Mouse (Mus musculus) cerebellum, adult 8-10 months (tissue): ENCODE measurements around the gene Tmem62.
"Not testable (repeated sequence)": the region's sequence is repeated elsewhere in the genome, so short reads cannot be mapped to it uniquely, and the experiment has no call there.

Source experiments
- DNase-seq: peaks from one replicate; pipeline ENCODE4 v3.0.0; 2022

The Tmem62 gene

DNA sequence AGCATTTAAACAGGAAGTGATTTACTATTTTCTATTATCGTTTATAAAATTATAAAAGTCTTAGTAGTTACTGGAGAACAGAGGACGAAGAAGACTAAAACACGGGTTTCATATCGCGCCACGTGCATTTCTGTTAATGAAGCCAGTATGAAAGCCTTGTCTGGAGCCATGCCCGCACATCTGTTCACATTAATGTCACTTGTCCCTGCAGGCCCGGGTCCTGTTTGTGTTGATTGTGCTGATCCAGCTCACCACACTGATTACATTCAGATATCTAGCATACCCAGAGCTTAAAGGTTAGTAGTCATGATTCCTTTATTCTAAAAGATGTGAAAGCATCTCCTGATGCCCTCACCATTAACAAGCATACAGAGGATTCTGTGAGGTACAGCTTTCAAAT, 22.0 kb downstream of the Tmem62 start:
- DNase-seq = no peak

- DNase-seq = no peak
These were observed 26.8 kb downstream of the Tmem62 start for GRCm38 (mm10) chr2:121003586-121003985.

- peak; percentile 81 for DNase-seq
These were observed 27.4 kb downstream of the Tmem62 start for GRCm38 (mm10) chr2:121004018-121004811.

DNA sequence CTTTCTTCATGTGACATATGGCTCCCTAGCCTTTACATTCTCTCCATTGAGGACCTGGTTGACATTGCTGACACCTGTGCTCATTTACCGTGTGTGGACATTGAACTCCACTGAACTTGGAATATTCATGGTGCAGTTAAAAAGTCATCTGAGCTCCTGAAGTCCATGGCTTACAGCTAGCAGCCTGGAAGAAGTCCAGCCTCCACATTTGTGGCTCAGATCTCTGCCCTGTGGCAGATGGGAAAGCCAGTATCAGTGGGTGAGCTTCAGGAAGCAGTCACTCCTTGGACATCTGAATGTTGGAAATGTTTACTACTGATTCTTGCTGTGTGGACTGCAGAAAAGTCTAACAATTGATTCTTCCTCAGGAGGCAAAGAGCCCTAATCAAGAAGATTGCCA, 30.2 kb downstream of the Tmem62 start:
- peak; percentile 84 for DNase-seq

DNA sequence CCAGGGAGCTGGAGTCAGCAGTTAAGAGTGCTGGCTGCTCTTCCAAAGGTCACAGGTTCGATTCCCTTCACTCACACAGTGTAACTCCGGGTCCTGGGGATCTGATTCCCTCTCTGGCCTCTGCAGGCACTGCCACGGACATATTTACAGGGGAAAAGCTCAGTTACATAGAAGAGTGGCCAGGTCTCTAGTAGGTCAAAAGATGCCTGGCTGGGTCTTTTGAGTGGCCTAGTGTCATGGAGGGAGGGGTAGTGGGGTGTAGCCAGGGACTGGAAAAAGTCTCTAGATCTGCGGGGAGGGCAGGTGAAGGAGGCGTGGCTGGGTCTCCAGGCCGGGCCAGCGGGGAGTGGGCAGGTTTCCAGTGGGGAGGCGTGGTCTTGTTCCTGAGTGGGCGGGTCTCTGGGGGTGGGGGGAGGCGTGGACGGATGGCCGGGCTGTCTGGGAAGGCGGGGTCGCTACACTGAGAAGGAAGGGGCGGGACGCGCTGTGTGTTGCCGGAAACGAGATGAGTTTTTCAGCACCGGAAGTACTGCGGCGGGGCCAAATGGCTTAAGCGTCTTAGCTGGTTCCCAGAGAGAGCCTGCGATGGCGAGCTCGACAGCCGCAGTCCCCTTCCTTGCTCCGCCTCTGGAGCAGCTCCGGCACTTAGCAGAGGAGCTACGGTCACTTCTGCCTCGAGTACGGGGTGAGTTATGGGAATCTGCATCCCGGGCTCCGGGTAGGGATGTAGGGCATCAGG, 31.3 kb downstream of the Tmem62 start, which contains the start of gene Ccndbp1:
Gene Ccndbp1 (plus strand): TSS at position 479 of the 739 bp plus-strand sequence.
- peak; percentile 78 for DNase-seq

GRCm38 (mm10) chr2:121008664-121009007, 31.8 kb downstream of the Tmem62 start:
- no peak for DNase-seq

- no peak for DNase-seq
These were observed 32.4 kb downstream of the Tmem62 start for GRCm38 (mm10) chr2:121009071-121009677.

GRCm38 (mm10) chr2:121012676-121013075, 35.9 kb downstream of the Tmem62 start:
- no peak for DNase-seq

DNA sequence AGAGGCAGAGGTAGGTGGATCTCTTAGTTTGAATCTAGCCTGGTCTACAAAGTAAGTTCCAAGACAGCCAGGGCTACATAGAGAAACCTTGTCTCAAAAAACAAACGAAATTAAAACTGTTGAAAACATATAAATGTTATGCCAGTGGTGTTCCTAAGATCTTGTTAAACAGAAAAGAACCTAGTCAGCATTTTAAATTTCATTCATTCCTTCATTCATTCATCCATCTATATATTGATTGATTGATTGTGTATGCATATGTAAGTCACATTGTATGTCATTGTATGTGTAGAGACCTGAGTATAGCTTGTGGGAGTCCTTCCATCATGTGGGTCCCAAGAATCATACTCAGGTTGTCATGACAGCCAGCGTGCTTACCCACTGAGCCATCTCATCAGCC, 38.7 kb downstream of the Tmem62 start:
- no peak for DNase-seq

- DNase-seq = no peak
These were observed 39.4 kb downstream of the Tmem62 start for GRCm38 (mm10) chr2:121016226-121016625.

GRCm38 (mm10) chr2:121017151-121017550, 40.3 kb downstream of the Tmem62 start:
- no peak for DNase-seq

GRCm38 (mm10) chr2:121022918-121023317, 46.1 kb downstream of the Tmem62 start:
- no peak for DNase-seq

DNA sequence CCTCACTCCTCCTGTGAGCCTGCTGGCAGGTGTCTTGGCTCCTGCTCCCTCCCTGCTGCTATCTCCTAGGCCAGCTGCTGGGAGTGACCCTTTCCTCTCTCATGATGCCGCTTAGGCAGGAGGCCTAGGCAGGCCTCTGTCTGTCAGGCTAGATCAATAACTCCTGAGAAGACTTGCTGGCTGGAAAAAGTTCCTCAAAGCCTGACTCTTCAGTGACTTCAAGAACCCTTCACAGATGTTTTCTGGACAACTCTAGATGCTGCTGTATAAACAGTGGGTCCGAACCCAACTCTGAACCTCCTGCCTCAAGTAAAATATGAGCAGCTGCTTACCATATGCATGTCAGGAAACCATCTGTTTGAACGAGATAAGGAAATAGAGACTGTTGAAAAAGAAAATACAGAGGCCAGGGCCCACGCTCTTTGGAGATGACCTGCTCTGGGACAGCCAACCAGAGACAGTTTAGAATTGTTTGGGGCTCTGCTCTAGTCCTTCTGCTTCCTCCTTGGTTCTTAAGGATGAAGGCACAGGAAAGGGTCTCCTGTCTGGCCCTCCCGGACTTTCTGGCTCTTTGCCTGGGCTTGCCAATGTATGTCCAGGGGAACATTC, 60.0 kb downstream of the Tmem62 start, which contains the start of gene Epb42:
Gene Epb42 (minus strand): TSS at position 340 of the 609 bp plus-strand sequence.
- DNase-seq = no peak

DNA sequence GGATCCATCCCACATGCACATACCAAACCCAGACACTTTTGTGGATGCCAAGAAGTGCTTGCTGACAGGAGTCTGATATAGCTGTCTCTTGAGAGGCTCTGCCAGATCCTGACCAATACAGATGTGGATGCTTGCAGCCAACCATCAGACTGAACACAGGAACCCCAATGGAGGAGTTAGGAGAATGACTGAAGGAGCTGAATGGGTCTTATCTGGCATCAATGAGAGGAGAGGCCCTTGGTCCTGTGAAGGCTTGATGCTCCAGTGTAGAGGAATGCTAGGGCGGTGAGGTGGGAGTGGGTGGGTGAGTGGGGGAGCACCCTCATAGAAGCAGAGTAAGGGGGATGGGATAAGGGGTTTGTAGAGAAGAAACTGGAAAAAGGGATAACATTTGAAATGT, 62.0 kb downstream of the Tmem62 start:
- not testable (repeated sequence) for DNase-seq

GRCm38 (mm10) chr2:121039382-121039781, 62.6 kb downstream of the Tmem62 start:
- DNase-seq = no peak

DNA sequence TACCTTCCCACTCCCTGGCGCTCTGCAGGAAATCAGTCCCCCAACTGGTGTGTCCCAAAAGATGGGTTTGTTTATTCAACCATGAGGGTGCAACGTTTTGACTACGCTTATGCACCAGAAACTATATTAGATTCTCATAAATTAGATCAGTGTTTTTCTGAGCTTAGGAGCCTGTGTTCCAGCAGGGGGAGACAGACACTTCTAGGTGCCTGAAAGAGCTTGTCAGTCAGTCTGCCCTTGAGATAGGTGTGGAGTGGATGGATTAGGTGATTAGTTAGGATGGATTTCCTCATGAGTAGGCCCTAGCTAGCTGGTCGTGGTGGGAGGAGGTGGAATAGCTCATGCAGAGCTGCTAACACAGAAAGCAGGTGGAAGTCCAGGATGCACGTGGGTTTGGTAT, 64.3 kb downstream of the Tmem62 start:
- peak; percentile 51 for DNase-seq

DNA sequence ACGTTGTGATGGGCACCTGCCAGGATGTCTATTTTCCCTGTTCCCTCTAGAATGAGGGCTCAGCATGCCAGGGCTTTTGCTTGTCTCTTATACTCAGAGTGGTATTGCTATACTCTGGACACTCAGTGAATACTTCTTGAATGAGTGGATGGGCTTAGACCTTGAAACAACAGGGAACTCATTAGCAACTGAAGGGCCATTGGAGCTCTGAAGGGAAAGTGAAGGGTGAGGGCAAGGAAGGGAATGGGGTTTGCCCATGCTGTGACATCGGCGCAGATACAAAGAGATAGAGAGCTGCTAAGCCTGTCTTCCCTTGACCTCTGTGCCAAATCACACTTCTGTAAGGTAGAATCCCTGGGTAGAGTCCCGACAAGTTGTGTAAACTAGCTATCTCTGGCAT, 68.8 kb downstream of the Tmem62 start:
- no peak for DNase-seq

DNA sequence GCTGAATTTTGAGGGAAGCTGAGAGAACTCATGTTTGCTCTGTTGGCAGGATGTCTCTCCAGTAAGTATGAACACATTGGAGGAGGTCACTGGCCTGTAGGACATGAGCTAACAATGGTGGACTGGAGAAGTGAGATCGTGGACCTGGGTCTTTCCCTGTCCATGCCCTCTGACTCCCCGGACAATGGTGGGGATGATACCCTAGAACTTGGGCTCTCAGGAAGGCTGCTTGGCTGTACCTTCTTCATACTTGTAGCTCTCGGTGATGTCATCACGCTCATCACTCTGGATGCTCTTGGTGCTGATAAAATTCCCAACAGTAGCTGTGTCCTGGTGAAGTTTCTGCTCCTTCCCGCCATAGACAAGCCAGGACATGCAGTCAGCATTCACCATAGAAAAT, 75.4 kb downstream of the Tmem62 start:
- no peak for DNase-seq

GRCm38 (mm10) chr2:121054060-121054459, 77.2 kb downstream of the Tmem62 start:
- DNase-seq = peak; percentile 28

DNA sequence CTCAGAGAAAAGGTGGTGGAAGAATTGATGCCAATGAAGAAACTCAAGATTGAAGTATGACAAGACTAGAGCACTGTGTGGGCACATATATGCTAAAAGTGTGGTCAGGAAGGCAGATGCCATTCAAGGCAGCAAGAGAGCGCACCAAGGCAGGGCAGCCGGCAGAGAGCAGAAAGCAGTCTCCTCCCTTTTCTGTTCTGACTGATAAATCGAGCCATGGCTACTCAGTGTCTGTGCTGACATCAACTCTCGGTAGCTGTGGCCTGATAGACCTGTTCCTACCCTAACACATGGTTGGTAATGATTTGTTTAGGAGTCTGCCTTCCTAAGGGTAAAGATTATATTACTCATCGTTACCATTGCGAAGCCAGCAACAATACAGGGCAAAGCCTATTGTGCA, 79.1 kb downstream of the Tmem62 start:
- no peak for DNase-seq
